Mouse (Mus musculus) stomach, postnatal 0 days (tissue): ENCODE measurements around the gene Tmem239.

Experiments
- CTCF ChIP-seq: IDR thresholded peaks from 2 replicates; pipeline ENCODE4 v1.5.1; 2016; ENCODE audit warnings: antibody characterized with exemption, low read depth, mild to moderate bottlenecking, moderate library complexity
- EP300 ChIP-seq: optimal IDR thresholded peaks from 2 replicates; pipeline ENCODE3; 2016; ENCODE audit warnings: antibody characterized with exemption

GRCm38 (mm10) chr2:130429851-130430250, 23.6 kb downstream of the Tmem239 start:
- TF ChIP-seq CTCF = no peak
- no peak for TF ChIP-seq EP300
